Mouse (Mus musculus) erythroblast, embryonic 14.5 days (primary cell): ENCODE data around the gene Pdcd1lg2. TPM values are rescaled to one million over a fixed set of nuclear protein-coding genes. Genes with fewer than 3 reads are reported as not detected.

Experiments
- H3K27me3 ChIP-seq: 2 replicates; pipeline ENCODE4 v1.6.1; 2012; ENCODE audit warnings: inconsistent platforms; ENCODE audit not compliant: control insufficient read depth
- H3K36me3 ChIP-seq: 2 replicates; pipeline ENCODE4 v1.6.1; 2012; ENCODE audit warnings: mild to moderate bottlenecking, inconsistent platforms; ENCODE audit not compliant: control insufficient read depth
- H3K4me1 ChIP-seq: 2 replicates; pipeline ENCODE4 v1.6.1; 2012; ENCODE audit warnings: inconsistent platforms; ENCODE audit not compliant: control insufficient read depth
- H3K4me3 ChIP-seq: replicated peaks from 2 replicates; pipeline ENCODE3; 2012; ENCODE audit warnings: moderate library complexity, mild to moderate bottlenecking, inconsistent platforms
- H3K9me3 ChIP-seq: 2 replicates; pipeline ENCODE4 v1.6.1; 2012; ENCODE audit warnings: low read length, inconsistent platforms, mixed read lengths; ENCODE audit not compliant: control insufficient read depth
- GATA1 ChIP-seq: IDR thresholded peaks from 2 replicates; pipeline ENCODE4 v1.6.1; 2012; ENCODE audit warnings: low read length, inconsistent platforms, mixed read lengths
- TAL1 ChIP-seq: IDR thresholded peaks from 3 replicates; pipeline ENCODE4 v1.6.1; 2012; ENCODE audit warnings: low read length, inconsistent platforms, mixed read lengths
- polyA plus RNA-seq: library from polyadenylated mRNA; stranded (reverse); fragments of >175 nt; gene quantifications from 2 replicates; pipeline ENCODE4 v1.2.3, GENCODE M21; 2012

Gene Pdcd1lg2
- polyA plus RNA-seq, 1 experiment: not detected

DNA sequence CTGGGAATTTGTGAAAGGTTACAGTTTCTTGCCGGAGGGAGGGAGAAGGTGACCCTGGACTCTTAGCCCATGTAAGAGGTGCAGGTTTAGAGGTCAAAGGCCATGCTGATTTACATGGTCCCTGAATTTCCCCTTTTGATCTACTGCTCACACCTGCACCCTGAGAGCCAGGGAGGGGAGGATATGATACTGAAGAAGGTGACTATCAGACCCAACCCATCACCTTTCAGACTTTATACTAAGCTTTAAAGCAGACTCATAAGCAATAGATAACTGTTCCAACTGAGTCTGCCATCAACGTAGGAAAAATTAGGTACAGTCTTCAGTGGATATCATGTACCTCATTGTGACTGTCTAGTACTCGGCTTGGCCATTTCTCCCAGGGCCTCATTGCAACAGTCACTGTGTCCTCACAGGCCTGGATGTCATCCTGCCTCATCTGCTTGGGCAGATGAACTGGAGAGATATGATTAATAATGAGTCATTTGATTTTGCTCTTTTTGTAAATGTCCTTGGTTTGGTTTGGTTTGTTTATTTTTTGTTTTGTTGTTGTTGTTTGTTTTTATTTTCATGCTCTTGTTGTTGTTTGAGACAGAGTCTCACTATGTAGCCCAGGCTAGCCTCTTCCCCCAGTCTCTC, 41.9 kb upstream of the Pdcd1lg2 start:
- Histone ChIP-seq H3K27me3 (no peaks in the 10 kb centered on the region), H3K4me3 (no peak overlapping the region), H3K4me1 (peaks cover 31% of the 10 kb centered on the region), H3K36me3 (no peaks in the 10 kb centered on the region), H3K9me3 (no peaks in the 10 kb centered on the region)
- TF ChIP-seq GATA1 (no peak), TAL1 (no peak)

DNA sequence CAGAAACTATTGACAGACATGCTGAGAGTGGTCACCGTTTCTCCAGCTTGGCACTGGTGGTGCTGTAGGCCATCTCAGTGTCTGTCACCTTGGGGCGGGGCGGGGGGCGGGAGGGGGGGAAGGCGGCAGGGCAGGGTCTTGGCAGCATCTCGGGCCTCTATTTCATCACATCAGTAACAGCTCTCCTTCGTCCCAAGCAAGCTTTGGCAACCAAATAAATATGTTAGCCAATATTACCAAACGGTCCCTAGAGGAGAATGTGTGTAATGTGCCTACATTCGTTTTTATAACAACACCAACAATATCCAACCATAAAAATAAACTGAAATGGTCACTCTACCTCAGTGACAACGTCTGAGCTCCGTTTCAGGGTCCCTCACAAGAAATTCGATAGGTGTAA, 40.6 kb upstream of the Pdcd1lg2 start:
- no peaks in the 10 kb centered on the region for H3K36me3 ChIP-seq
- peaks cover 26% of the 10 kb centered on the region for H3K4me1 ChIP-seq
- H3K9me3 ChIP-seq: no peaks in the 10 kb centered on the region
- TF ChIP-seq TAL1 (no peak), GATA1 (no peak)
- H3K27me3 ChIP-seq: no peaks in the 10 kb centered on the region
- no peak overlapping the region for H3K4me3 ChIP-seq

DNA sequence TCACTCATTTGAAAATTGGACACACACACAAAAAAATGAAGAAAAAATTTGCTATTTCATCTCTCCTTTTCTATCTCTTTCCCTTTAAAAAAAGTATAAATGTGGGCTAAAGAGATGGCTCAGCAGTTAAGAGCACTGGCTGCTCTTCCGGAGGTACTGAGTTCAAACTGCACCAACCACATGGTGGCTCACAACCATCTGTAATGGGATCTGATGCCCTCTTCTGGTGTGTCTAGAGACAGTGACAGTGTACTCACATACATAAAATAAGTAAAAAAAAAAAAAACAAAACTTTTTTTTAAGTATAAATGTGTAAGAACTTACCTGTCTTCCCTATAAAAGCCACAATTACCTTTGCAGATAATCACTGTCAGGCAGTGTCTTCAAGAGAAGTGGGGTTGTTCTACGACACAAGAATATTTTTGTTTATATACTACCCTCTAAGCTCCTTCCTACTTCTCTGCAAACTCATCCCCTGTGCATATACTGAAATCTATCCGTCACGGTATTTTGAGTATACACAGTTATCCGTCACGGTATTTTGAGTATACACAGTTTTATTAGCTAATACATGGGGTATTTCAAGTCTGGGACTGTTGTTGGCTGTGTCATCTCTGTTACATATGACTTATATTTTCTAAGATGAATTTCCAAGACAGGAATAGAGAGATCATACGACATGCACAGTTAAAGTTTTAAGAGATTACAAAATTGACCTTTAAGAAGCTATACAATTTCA, 40.0 kb upstream of the Pdcd1lg2 start:
- Histone ChIP-seq H3K9me3 (no peaks in the 10 kb centered on the region), H3K4me1 (peaks cover 24% of the 10 kb centered on the region), H3K4me3 (no peak overlapping the region), H3K27me3 (no peaks in the 10 kb centered on the region), H3K36me3 (no peaks in the 10 kb centered on the region)
- no peak for TF ChIP-seq GATA1

DNA sequence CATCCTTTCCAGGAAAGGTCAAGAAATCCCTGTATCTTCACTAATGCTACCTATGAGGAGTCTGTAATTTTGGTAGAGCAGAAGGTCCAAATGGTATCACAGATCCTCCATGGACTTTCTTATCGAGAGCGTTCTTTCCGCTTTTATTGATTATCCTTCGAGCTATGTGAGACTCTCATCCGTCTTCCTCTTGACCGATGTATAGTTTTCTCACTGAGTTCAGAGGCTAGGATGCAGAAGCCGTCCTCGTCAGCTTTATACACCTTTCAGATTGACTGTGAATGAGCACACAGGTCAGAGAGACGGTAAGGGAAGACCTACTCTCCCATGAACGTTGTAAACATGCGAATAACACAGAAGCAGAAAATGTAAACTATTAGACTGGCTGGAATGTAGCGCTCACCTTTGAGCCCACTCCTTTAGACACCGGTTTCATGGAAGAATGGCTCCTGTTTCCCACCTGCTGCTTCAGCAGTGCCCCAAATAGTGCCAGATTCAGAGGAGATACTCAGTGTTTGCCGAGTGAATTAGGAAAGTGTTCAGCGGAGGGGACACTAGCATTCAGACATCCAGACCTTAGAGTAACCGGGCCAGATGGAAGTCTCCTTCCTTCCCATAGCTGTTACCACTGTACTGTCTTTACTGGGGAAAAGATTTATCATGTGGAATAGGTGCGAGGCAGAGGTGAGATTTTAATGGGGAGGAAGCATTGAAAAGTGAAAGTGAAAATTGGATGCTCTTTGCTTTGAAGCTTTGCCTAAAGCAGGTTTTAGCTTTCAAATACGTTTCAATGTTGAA, 39.2 kb upstream of the Pdcd1lg2 start:
- Histone ChIP-seq H3K4me1 (peaks cover 17% of the 10 kb centered on the region), H3K27me3 (no peaks in the 10 kb centered on the region), H3K9me3 (no peaks in the 10 kb centered on the region), H3K4me3 (peak overlapping the region; percentile 30), H3K36me3 (no peaks in the 10 kb centered on the region)
- TF ChIP-seq GATA1 (no peak), TAL1 (no peak)

DNA sequence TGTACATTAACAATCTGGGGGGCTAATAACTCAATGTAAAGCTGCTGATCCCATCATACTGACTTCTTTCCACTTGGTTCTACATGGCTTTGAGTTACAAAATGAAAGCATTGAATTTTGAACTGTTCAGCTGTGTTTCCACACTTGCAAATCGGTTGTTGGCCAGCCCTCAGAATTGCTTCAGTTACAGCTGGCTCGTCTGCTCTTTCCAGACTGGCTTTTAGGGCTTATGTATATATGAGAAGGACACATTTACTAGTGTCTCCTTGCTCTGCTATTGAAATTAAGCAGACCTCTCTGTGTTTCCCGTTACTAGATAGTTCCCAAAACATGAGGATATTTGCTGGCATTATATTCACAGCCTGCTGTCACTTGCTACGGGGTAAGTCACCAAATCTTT, 38.6 kb upstream of the Pdcd1lg2 start:
- H3K27me3 ChIP-seq: no peaks in the 10 kb centered on the region
- peaks cover 12% of the 10 kb centered on the region for H3K4me1 ChIP-seq
- H3K4me3 ChIP-seq: peak overlapping the region; percentile 4
- H3K36me3 ChIP-seq: no peaks in the 10 kb centered on the region
- H3K9me3 ChIP-seq: no peaks in the 10 kb centered on the region
- TF ChIP-seq TAL1: no peak
- no peak for TF ChIP-seq GATA1

DNA sequence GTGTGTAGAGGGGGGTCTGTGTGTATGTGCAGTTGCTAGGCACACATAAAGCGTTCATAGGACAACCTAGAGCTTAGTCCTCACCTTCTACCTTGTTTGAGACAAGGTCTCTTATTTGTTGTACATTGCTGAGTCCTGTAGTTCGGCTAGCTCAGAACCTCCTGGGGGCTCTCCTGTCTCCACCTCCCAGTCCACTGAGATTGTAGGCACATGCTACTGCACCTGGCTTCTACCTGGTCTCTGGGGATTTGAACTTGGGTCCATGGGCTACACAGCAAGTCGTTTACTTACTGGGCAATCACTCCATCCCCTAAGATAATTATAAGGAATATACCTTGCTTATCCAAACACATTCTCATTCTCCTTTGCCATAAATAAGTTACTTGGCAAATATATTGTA, 38.1 kb upstream of the Pdcd1lg2 start:
- Histone ChIP-seq H3K9me3 (no peaks in the 10 kb centered on the region), H3K4me3 (no peak overlapping the region), H3K27me3 (no peaks in the 10 kb centered on the region), H3K4me1 (peaks cover 7% of the 10 kb centered on the region), H3K36me3 (no peaks in the 10 kb centered on the region)
- TF ChIP-seq TAL1: no peak
- no peak for TF ChIP-seq GATA1

DNA sequence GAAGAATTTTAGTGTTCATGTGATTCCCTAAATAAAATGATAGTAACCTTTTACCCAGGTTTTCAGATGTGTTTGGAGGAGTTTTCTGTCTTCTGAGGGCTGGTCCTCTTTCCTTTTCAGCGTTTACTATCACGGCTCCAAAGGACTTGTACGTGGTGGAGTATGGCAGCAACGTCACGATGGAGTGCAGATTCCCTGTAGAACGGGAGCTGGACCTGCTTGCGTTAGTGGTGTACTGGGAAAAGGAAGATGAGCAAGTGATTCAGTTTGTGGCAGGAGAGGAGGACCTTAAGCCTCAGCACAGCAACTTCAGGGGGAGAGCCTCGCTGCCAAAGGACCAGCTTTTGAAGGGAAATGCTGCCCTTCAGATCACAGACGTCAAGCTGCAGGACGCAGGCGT, 37.3 kb upstream of the Pdcd1lg2 start:
- H3K36me3 ChIP-seq: no peaks in the 10 kb centered on the region
- no peaks in the 10 kb centered on the region for H3K9me3 ChIP-seq
- H3K27me3 ChIP-seq: no peaks in the 10 kb centered on the region
- TF ChIP-seq TAL1: no peak
- TF ChIP-seq GATA1: no peak
- H3K4me3 ChIP-seq: no peak overlapping the region
- H3K4me1 ChIP-seq: peaks cover 6% of the 10 kb centered on the region

DNA sequence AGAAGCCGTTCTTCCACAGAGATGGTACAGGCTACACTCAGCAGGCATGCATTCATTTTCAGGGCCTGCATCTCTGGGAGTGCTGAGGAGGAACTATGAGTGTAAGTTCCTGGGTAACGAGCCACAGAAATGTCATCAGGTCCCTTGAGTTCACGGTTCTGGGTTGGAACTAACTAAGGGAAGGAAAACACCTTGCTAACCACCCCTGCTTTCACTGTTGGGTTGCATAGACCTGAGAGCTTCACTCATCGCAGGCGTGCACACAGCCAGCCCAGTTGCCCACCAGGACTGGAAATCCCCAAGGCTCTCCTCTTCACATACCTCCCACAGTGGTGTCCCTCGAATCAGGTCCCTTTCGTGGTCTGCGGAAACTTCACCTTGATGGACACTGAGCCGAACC, 35.8 kb upstream of the Pdcd1lg2 start:
- no peak for TF ChIP-seq TAL1
- no peak for TF ChIP-seq GATA1
- H3K36me3 ChIP-seq: no peaks in the 10 kb centered on the region
- H3K9me3 ChIP-seq: no peaks in the 10 kb centered on the region
- peaks cover 1% of the 10 kb centered on the region; the same call in 1 of the 2 replicates for H3K4me1 ChIP-seq
- no peaks in the 10 kb centered on the region for H3K27me3 ChIP-seq
- no peak overlapping the region for H3K4me3 ChIP-seq

DNA sequence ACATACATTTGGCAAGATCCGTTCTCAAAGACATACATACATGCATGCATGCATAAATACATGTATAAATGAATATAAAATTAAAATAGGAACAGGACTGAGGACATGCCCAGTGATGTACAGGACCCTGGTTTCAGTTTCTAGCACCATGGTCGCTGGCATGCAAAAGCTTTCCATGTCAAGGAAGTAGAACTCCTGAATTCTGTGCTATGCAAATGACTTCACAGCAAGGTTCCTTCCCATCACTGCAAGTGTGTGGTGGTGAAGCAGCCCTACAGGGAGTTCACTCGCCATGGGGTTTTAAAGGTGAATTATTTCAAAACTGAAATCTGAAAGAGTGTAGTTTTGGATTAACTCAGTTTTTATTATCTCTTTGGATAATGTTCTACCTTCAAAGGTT, 34.3 kb upstream of the Pdcd1lg2 start:
- TF ChIP-seq GATA1 (no peak), TAL1 (no peak)
- H3K4me1 ChIP-seq: peaks cover under 1% of the 10 kb centered on the region; the same call in 1 of the 2 replicates
- no peaks in the 10 kb centered on the region for H3K36me3 ChIP-seq
- H3K27me3 ChIP-seq: no peaks in the 10 kb centered on the region
- H3K4me3 ChIP-seq: no peak overlapping the region
- H3K9me3 ChIP-seq: no peaks in the 10 kb centered on the region
